In the genomic region with DNA sequence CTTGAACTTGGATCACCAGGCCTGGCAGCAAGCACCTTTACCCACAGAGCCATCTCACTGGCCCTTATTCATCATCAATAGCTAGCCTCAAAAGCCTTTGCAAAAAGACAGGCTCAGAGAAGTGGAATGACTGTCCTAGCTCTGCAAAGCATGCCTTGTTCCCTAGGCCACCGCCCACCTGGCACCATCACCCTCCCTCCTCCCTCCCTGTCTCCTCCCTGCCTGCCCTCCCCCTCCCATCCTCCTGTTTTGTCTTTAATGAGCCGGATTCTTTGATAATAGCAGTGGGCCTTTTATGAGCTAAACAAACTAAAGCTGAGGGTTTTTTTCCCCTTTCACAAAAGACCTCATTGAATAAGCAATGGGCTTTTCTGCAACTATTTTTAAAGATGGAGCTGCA, we compare ENCODE assay signal across 27 mouse cellular contexts. TPM values are rescaled to one million over a fixed set of nuclear protein-coding genes. Genes with fewer than 3 reads are reported as not detected.
DNase-seq lines count a peak whose midpoint lies in the region; ATAC-seq and TF ChIP-seq lines count a peak whose summit lies in the region.
"Had no signal": no experiment of that assay in that cellular context is flagged by ENCODE, and none has a peak within 500 bp of the region (broad histone marks: within the 10 kb centered on the region; RNA-seq: fewer than 3 reads in every experiment).

No protein-coding gene starts in this region.

- H3K9me3 ChIP-seq in midbrain, embryonic 10.5 days (replicated peaks), result no peaks in the 10 kb centered on the region
- H3K9me3 ChIP-seq in midbrain, embryonic 16.5 days (replicated peaks; ENCODE audit: control insufficient read depth, low read length, poor library complexity, severe bottlenecking), result no peaks in the 10 kb centered on the region
- no peaks in the 10 kb centered on the region for H3K9me3 ChIP-seq in ES-E14 (ENCODE audit: control insufficient read depth, insufficient read depth, low read depth, low read length)
- no peaks in the 10 kb centered on the region for H3K9me3 ChIP-seq in forebrain, embryonic 15.5 days
- H3K9me3 ChIP-seq: heart, embryonic 10.5 days; hindbrain, embryonic 12.5 days; limb, embryonic 15.5 days; lung, embryonic 15.5 days; megakaryocyte, embryonic 14.5 days had no signal

- peak; percentile 25 for DNase-seq in midbrain, embryonic 10.5 days (ENCODE audit: low spot score)
- peak; percentile 51 for DNase-seq in ES-E14 (ENCODE audit: low read depth, low spot score)
- peak; percentile 90 for DNase-seq in brain, embryonic 14.5 days (ENCODE audit: low read depth)
- DNase-seq in heart, postnatal 10 days, result no peak
- DNase-seq in thymus, postnatal 36 days, result no peak
- no peak for DNase-seq in cerebellum, postnatal 36 days
- DNase-seq: adrenal gland, postnatal 36 days; cerebellum, adult 11-12 months; cerebellum, postnatal 14 days; kidney, adult 18-20 months; kidney, postnatal 4 days; left cerebral cortex, postnatal 4 days; lung, postnatal 36 days; right cerebral cortex, postnatal 14 days; thymus, postnatal 25 days had no signal

- intact Hi-C loops in heart, postnatal 10 days (cut with DNase I), result loop anchor here (5.0 kb wide), 1 partner anchor 258 kb away; no protein-coding TSS in a partner anchor

- peaks cover 33% of the 10 kb centered on the region for H3K4me1 ChIP-seq in midbrain, embryonic 10.5 days
- H3K4me1 ChIP-seq in midbrain, embryonic 16.5 days (ENCODE audit: control insufficient read depth, insufficient read depth, low read length), result 0 out of 2 replicates have a peak, but pooled peaks cover 2% of the 10 kb centered on the region
- H3K4me1 ChIP-seq in ES-E14 (ENCODE audit: control insufficient read depth in 2 of 2, insufficient read depth in 2 of 2, low read length in 2 of 2, poor library complexity in 1 of 2), result peaks cover 0 to 10% of the 10 kb centered on the region in 2 experiments; a peak in 2 of 4 replicates
- peaks cover 7% of the 10 kb centered on the region for H3K4me1 ChIP-seq in forebrain, embryonic 15.5 days
- H3K4me1 ChIP-seq: heart, embryonic 10.5 days; hindbrain, embryonic 12.5 days; lung, embryonic 15.5 days; megakaryocyte, embryonic 14.5 days had no signal

- no peaks in the 10 kb centered on the region for H3K36me3 ChIP-seq in midbrain, embryonic 10.5 days
- no peaks in the 10 kb centered on the region for H3K36me3 ChIP-seq in midbrain, embryonic 16.5 days (ENCODE audit: control insufficient read depth, insufficient read depth, low read length)
- H3K36me3 ChIP-seq in ES-E14 (ENCODE audit: control insufficient read depth, insufficient read depth, low read length, poor library complexity, severe bottlenecking), result no peaks in the 10 kb centered on the region
- H3K36me3 ChIP-seq in forebrain, embryonic 15.5 days, result no peaks in the 10 kb centered on the region
- H3K36me3 ChIP-seq: heart, embryonic 10.5 days; hindbrain, embryonic 12.5 days; limb, embryonic 15.5 days; lung, embryonic 15.5 days had no signal

- 31% methylated on average over 2 of the region's 2 CpGs for WGBS in midbrain, embryonic 10.5 days
- 11% methylated on average over 2 of the region's 2 CpGs for WGBS in midbrain, embryonic 16.5 days
- WGBS in forebrain, embryonic 15.5 days, result 4% methylated on average over 2 of the region's 2 CpGs

- in situ Hi-C loops in ES-E14 (cut with MboI; ENCODE audit: low sequenced_read_pairs in 2 of 2, unreplicated experiment in 2 of 2), result no loop called here

- no peak overlapping the region for H3K9ac ChIP-seq in midbrain, embryonic 16.5 days (ENCODE audit: low read depth, low read length)
- H3K9ac ChIP-seq in ES-E14 (ENCODE audit: insufficient read depth, low read depth, low read length, poor library complexity, severe bottlenecking), result no peak overlapping the region
- no peak overlapping the region for H3K9ac ChIP-seq in forebrain, embryonic 15.5 days (replicated peaks)
- H3K9ac ChIP-seq: hindbrain, embryonic 12.5 days; limb, embryonic 15.5 days; liver, embryonic 14.5 days; lung, embryonic 15.5 days had no signal

- TF ChIP-seq CTCF in brain, embryonic 14.5 days (IDR thresholded peaks at IDR 0.05; ENCODE audit: borderline replicate concordance, extremely low read depth, insufficient read depth, insufficient read length), result no peak

- no peak overlapping the region for H3K4me3 ChIP-seq in midbrain, embryonic 10.5 days
- H3K4me3 ChIP-seq in midbrain, embryonic 16.5 days (ENCODE audit: low read depth, low read length), result no peak overlapping the region
- H3K4me3 ChIP-seq in ES-E14 (ENCODE audit: insufficient read depth in 1 of 2, low read depth in 1 of 2, low read length in 2 of 2, poor library complexity in 1 of 2, severe bottlenecking in 1 of 2), result no peak overlapping the region
- H3K4me3 ChIP-seq in forebrain, embryonic 15.5 days, result no peak overlapping the region
- H3K4me3 ChIP-seq: heart, embryonic 10.5 days; hindbrain, embryonic 12.5 days; limb, embryonic 15.5 days; lung, embryonic 15.5 days; megakaryocyte, embryonic 14.5 days had no signal

- ATAC-seq in midbrain, embryonic 16.5 days, result no peak
- 0 out of 2 replicates have a peak, but pooled peaks have one; percentile 38 for ATAC-seq in forebrain, embryonic 15.5 days (replicated peaks)
- ATAC-seq: inflammation-experienced regulatory T-cells, adult 6 months had no signal

- H3K27me3 ChIP-seq in midbrain, embryonic 10.5 days (ENCODE audit: low read depth, poor library complexity, severe bottlenecking), result peaks cover 28% of the 10 kb centered on the region
- H3K27me3 ChIP-seq in midbrain, embryonic 16.5 days (ENCODE audit: control insufficient read depth, insufficient read depth, low read depth, low read length), result peaks cover 10% of the 10 kb centered on the region
- H3K27me3 ChIP-seq in forebrain, embryonic 15.5 days, result no peaks in the 10 kb centered on the region; the same call in 1 of the 2 replicates
- H3K27me3 ChIP-seq: lung, embryonic 15.5 days had no signal

- no peak overlapping the region for H3K27ac ChIP-seq in midbrain, embryonic 10.5 days (replicated peaks)
- H3K27ac ChIP-seq in midbrain, embryonic 16.5 days (ENCODE audit: low read length), result no peak overlapping the region
- no peak overlapping the region for H3K27ac ChIP-seq in ES-E14 (ENCODE audit: insufficient read depth, low read depth, low read length, poor library complexity, severe bottlenecking)
- H3K27ac ChIP-seq in forebrain, embryonic 15.5 days (replicated peaks), result no peak overlapping the region
- H3K27ac ChIP-seq: heart, embryonic 10.5 days; hindbrain, embryonic 12.5 days; limb, embryonic 15.5 days; liver, embryonic 14.5 days; lung, embryonic 15.5 days had no signal

- no peak for TF ChIP-seq POLR2A in brain, embryonic 14.5 days (IDR thresholded peaks at IDR 0.05; ENCODE audit: borderline replicate concordance, extremely low read depth, insufficient read depth, insufficient read length, poor library complexity, severe bottlenecking)

- H3K4me2 ChIP-seq in midbrain, embryonic 16.5 days (ENCODE audit: low read length), result no peak overlapping the region
- H3K4me2 ChIP-seq in forebrain, embryonic 15.5 days (replicated peaks), result no peak overlapping the region
- H3K4me2 ChIP-seq: hindbrain, embryonic 12.5 days; limb, embryonic 15.5 days; lung, embryonic 15.5 days had no signal

TF ChIP-seq in ES-E14, 5 proteins besides CTCF, POLR2A, EP300 and RAD21:
- TF ChIP-seq ZC3H11A (IDR thresholded peaks at IDR 0.05; ENCODE audit: borderline replicate concordance, low read depth, low read length), result no peak
- TF ChIP-seq CHD2 (IDR thresholded peaks at IDR 0.05; ENCODE audit: low read depth, low read length), result no peak
- TF ChIP-seq HCFC1 (IDR thresholded peaks at IDR 0.05; ENCODE audit: borderline replicate concordance, insufficient read depth, low read length), result no peak
- no peak for TF ChIP-seq MAFK (IDR thresholded peaks at IDR 0.05; ENCODE audit: insufficient read depth, low read depth, low read length)
- TF ChIP-seq ZNF384 (IDR thresholded peaks at IDR 0.05; ENCODE audit: low read depth, low read length), result no peak

RNA-seq across cellular contexts. Expression of a gene that starts 36.7 kb away (rescaled TPM):
- polyA plus RNA-seq in midbrain, embryonic 10.5 days (2016; fragmentation: Nextera tagmentation; extraction: Ambion mirVana), result 2.5 and 10.9 TPM in 2 replicates
- polyA plus RNA-seq in midbrain, embryonic 16.5 days (2015; fragmentation: Nextera tagmentation; extraction: Ambion mirVana), result 534 and 580 TPM in 2 replicates
- 1.4 and 2.1 TPM in 2 replicates for total RNA-seq in ES-E14 (2012; rRNA removed)
- 229 and 307 TPM in 2 replicates for polyA plus RNA-seq in brain, embryonic 14.5 days (2012; rRNA removed)
- 132 and 153 TPM in 2 replicates for polyA plus RNA-seq in forebrain, embryonic 15.5 days (2015; fragmentation: Nextera tagmentation; extraction: Ambion mirVana)
- under 1 TPM; 0.22 to 0.60 TPM for total RNA-seq in heart, postnatal 10 days (2021)
- total RNA-seq: monocyte, adult 5-6 weeks; neutrophil, adult 5-6 weeks had no signal
- polyA plus RNA-seq: inflammation-experienced regulatory T-cells, adult 6 months; spleen, adult 2 months had no signal

RNA-seq across cellular contexts. Expression of a gene that starts 42.6 kb away (rescaled TPM):
- polyA plus RNA-seq in midbrain, embryonic 10.5 days (2016; fragmentation: Nextera tagmentation; extraction: Ambion mirVana), result 69.8 and 81.2 TPM in 2 replicates
- 71.4 and 77.7 TPM in 2 replicates for polyA plus RNA-seq in midbrain, embryonic 16.5 days (2015; fragmentation: Nextera tagmentation; extraction: Ambion mirVana)
- 104 and 105 TPM in 2 replicates for total RNA-seq in ES-E14 (2012; rRNA removed)
- polyA plus RNA-seq in brain, embryonic 14.5 days (2012; rRNA removed), result 160 and 198 TPM in 2 replicates
- 75.8 and 82.2 TPM in 2 replicates for polyA plus RNA-seq in forebrain, embryonic 15.5 days (2015; fragmentation: Nextera tagmentation; extraction: Ambion mirVana)
- total RNA-seq in heart, postnatal 10 days (2021), result 10 to 100 TPM; 68.1 to 68.3 TPM

Comparison
In these comparisons a context has a peak if more than half of its experiments do, and no peak if none do; other contexts are left out.
1. RNA of a gene that starts 36.7 kb away (polyA plus RNA-seq): 534 to 580 TPM in midbrain, embryonic 16.5 days, 229 to 307 TPM in brain, embryonic 14.5 days and 132 to 153 TPM in forebrain, embryonic 15.5 days; 2.5 to 10.9 TPM in midbrain, embryonic 10.5 days; every median in the first group is over 10 times any median in the second.
2. DNase-seq: peak in midbrain, embryonic 10.5 days (single experiment), ES-E14 (single experiment) and brain, embryonic 14.5 days (single experiment); none in heart, postnatal 10 days (0 of 2), thymus, postnatal 36 days (0 of 2) and cerebellum, postnatal 36 days (0 of 2).